Comparison of ENCODE assay signal across 9 mouse cellular contexts in the genomic region with DNA sequence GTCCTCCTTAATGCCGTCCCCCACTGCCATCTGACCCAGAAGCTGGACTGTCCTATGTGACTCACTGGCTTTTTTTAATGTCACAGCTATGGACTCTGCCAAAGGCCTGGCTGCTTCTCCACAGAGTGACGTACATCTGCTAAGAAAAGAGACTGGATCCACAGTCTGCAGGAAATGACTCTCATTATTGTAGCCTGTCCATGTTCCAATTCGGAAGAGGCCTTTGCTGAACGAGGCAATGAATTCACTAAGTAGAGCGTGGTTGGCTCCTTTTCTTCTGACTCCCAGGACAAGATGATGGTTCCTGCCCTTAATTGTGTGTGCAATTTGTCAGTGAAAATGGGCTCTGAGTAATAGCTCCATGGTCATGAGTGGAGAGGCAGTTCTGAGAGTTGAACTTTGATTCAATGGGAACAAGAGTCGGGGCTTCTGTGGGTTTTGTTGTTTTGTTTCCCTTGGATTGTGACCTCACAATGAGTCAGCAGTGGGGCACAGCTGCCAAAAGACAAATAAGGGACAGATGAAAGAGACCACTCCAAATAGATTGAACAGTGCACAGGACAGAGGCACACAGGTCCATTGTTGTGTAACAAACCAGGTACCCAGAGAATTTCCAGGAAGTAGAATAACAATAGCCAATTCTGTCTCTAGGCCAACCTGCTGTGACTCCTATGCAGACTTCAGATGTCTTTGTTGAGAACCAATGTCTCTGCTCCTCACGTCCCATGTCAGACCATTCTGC.
DNase-seq lines count a peak whose midpoint lies in the region; ATAC-seq and TF ChIP-seq lines count a peak whose summit lies in the region.
"Had no signal": no experiment of that assay in that cellular context is flagged by ENCODE, and none has a peak within 500 bp of the region (broad histone marks: within the 10 kb centered on the region; RNA-seq: fewer than 3 reads in every experiment).

No protein-coding gene starts in this region.

- H3K27me3 ChIP-seq in kidney, adult 2 months (replicated peaks; ENCODE audit: control insufficient read depth, insufficient read depth, low read length): no peaks in the 10 kb centered on the region
- H3K27me3 ChIP-seq in heart, embryonic 12.5 days (replicated peaks): no peaks in the 10 kb centered on the region
- H3K27me3 ChIP-seq: embryonic facial prominence, embryonic 15.5 days had no signal

- peak; percentile 80 for ATAC-seq in heart, embryonic 12.5 days (ENCODE audit: insufficient number of reproducible peaks, low FRiP score)
- no peak for ATAC-seq in erythroblast, adult 5-6 weeks (replicated peaks; ENCODE audit: low FRiP score, poor library complexity, severe bottlenecking)

- no peak overlapping the region for H3K4me3 ChIP-seq in kidney, adult 2 months (ENCODE audit: insufficient read depth, low read depth, low read length)
- no peak overlapping the region for H3K4me3 ChIP-seq in heart, embryonic 12.5 days
- H3K4me3 ChIP-seq: embryonic facial prominence, embryonic 15.5 days had no signal

- TF ChIP-seq POLR2A in kidney, adult 2 months (IDR thresholded peaks at IDR 0.05; ENCODE audit: low read depth, low read length): no peak

- H3K9ac ChIP-seq in heart, embryonic 12.5 days: no peak overlapping the region
- H3K9ac ChIP-seq: embryonic facial prominence, embryonic 15.5 days had no signal

- H3K27ac ChIP-seq in kidney, adult 2 months (ENCODE audit: insufficient read depth, low read depth, low read length): no peak overlapping the region
- H3K27ac ChIP-seq in heart, embryonic 12.5 days (ENCODE audit: poor library complexity, severe bottlenecking): no peak overlapping the region
- H3K27ac ChIP-seq: embryonic facial prominence, embryonic 15.5 days had no signal

- 0 out of 2 replicates have a peak, but pooled peaks cover 3% of the 10 kb centered on the region for H3K9me3 ChIP-seq in heart, embryonic 12.5 days (replicated peaks)
- H3K9me3 ChIP-seq: embryonic facial prominence, embryonic 15.5 days had no signal

- H3K36me3 ChIP-seq in kidney, adult 2 months (ENCODE audit: control insufficient read depth, insufficient read depth, low read length): no peaks in the 10 kb centered on the region
- H3K36me3 ChIP-seq in heart, embryonic 12.5 days: no peaks in the 10 kb centered on the region
- H3K36me3 ChIP-seq: embryonic facial prominence, embryonic 15.5 days had no signal

- WGBS in kidney, adult 2 months: 59% methylated on average over 7 of the region's 7 CpGs
- 71% methylated on average over 7 of the region's 7 CpGs for WGBS in heart, embryonic 12.5 days

- peak; percentile 58 for DNase-seq in kidney, adult 2 months
- no peak for DNase-seq in kidney, adult 18-20 months
- peak; percentile 4 for DNase-seq in cerebellum, adult 11 months
- DNase-seq in lung, postnatal 25 days (ENCODE audit: low spot score): peak; percentile 14
- DNase-seq in neural tube, embryonic 10.5 days (ENCODE audit: extremely low spot score, low spot score): no peak
- DNase-seq in thymus, postnatal 14 days: no peak

- no peaks in the 10 kb centered on the region for H3K4me1 ChIP-seq in kidney, adult 2 months (ENCODE audit: control insufficient read depth, insufficient read depth, low read length)
- no peaks in the 10 kb centered on the region; the same call in 1 of the 2 replicates for H3K4me1 ChIP-seq in heart, embryonic 12.5 days (replicated peaks)
- H3K4me1 ChIP-seq: embryonic facial prominence, embryonic 15.5 days had no signal

- no peak for TF ChIP-seq CTCF in kidney, adult 2 months (conservative IDR thresholded peaks at IDR 0.05; ENCODE audit: insufficient read depth, insufficient read length, low read depth, low read length)

- H3K4me2 ChIP-seq in heart, embryonic 12.5 days: no peak overlapping the region
- H3K4me2 ChIP-seq: embryonic facial prominence, embryonic 15.5 days had no signal

Comparison
In these comparisons a context has a peak if more than half of its experiments do, and no peak if none do; other contexts are left out.
1. DNase-seq: peak in kidney, adult 2 months (single experiment), cerebellum, adult 11 months (single experiment) and lung, postnatal 25 days (single experiment); none in kidney, adult 18-20 months (single experiment), neural tube, embryonic 10.5 days (single experiment) and thymus, postnatal 14 days (single experiment).